Mouse (Mus musculus) mouse embryonic stem cell (cell line): Measurements from ENCODE around the gene Kcnip4.

Experiments
- in situ Hi-C, 2 experiments: fragments of 300-500 bp; cut with MboI; formaldehyde crosslinking; loops; 1 replicate in 1 of 2; 3 replicates in 1 of 2; pipeline ENCODE4 v1.14.3; 2019 to 2020; ENCODE audit warnings: low sequenced_read_pairs in 2 of 2, low pct_unique_long_range_greater_than_20kb in 1 of 2, mixed read lengths in 1 of 2; ENCODE audit not compliant: unreplicated experiment in 1 of 2

Gene Kcnip4

GRCm38 (mm10) chr5:48371890-48372766 lies 1152.6 kb downstream of the Kcnip4 start:
- in situ Hi-C loops: no loop called here

DNA sequence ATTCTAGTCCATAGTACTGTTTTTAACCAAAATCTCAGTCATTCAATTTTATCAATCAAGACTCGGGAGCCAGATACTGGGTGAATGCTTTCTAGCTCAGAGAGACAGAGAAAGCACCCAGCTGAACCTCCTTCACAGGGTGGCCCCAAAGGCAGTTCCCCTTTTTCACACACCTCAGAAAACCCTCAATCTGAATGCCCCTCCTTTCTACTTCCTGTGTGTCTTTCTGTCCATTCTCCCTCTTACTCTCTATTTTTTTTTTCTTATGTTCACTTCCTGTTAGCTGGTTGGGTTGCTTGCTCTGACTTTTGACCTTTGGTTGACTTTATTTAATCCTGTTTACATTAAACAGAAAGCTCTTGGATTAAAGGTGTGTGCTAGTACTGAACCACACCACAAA lies 1175.4 kb downstream of the Kcnip4 start:
- in situ Hi-C loops: loop anchor here (25.0 kb wide), 2 partner anchors 212 to 362 kb away; partner anchors contain the start of gene Slit2 (in 1 of the 2)

GRCm38 (mm10) chr5:48345983-48346648 lies 1178.6 kb downstream of the Kcnip4 start:
- in situ Hi-C loops: loop anchor here (25.0 kb wide), 2 partner anchors 209 to 359 kb away; partner anchors contain the start of gene Slit2 (in 1 of the 2)

GRCm38 (mm10) chr5:48345095-48345982 lies 1179.4 kb downstream of the Kcnip4 start:
- in situ Hi-C loops: loop anchor here (25.0 kb wide), 2 partner anchors 208 to 358 kb away; partner anchors contain the start of gene Slit2 (in 1 of the 2)

- in situ Hi-C loops: loop anchor here (25.0 kb wide), 2 partner anchors 204 to 354 kb away; partner anchors contain the start of gene Slit2 (in 1 of the 2)
Measured at GRCm38 (mm10) chr5:48340808-48341433, 1183.8 kb downstream of the Kcnip4 start.
